In genomic region chr5:124961433-124961832, GRCm38 (mm10) we compare ENCODE assay signal across 13 mouse cellular contexts. TPM values are rescaled to one million over a fixed set of nuclear protein-coding genes. Genes with fewer than 3 reads are reported as not detected.
"Had no signal": no experiment of that assay in that cellular context is flagged by ENCODE, and none has a peak within 500 bp of the region (broad histone marks: within the 10 kb centered on the region; RNA-seq: fewer than 3 reads in every experiment).

No protein-coding gene starts in this region.

- H3K4me3 ChIP-seq: limb, embryonic 13.5 days had no signal

- H3K27ac ChIP-seq: liver, embryonic 14.5 days had no signal

- H3K9ac ChIP-seq: limb, embryonic 13.5 days; liver, embryonic 14.5 days had no signal

- DNase-seq: kidney, adult 8-10 months; kidney, postnatal 36 days; left cerebral cortex, postnatal 4 days; lung, adult 18-20 months; lung, postnatal 36 days; midbrain, embryonic 14.5 days; right cerebral cortex, postnatal 14 days; thymus, adult 18-20 months; thymus, postnatal 14 days had no signal

- H3K36me3 ChIP-seq: limb, embryonic 13.5 days had no signal

- H3K27me3 ChIP-seq: limb, embryonic 13.5 days had no signal

RNA-seq across cellular contexts. Expression of gene Rflna, which starts 41.6 kb away (rescaled TPM):
- total RNA-seq: liver, adult 2 months; megakaryocyte progenitor cell, adult 5-6 weeks had no signal
